9 mouse cellular contexts compared by ENCODE assay signal in genomic region chr2:96317387-96318299, GRCm38 (mm10). TPM values are rescaled to one million over a fixed set of nuclear protein-coding genes. Genes with fewer than 3 reads are reported as not detected.
DNase-seq lines count a peak whose midpoint lies in the region; ATAC-seq lines count a peak whose summit lies in the region.
"Had no signal": no experiment of that assay in that cellular context is flagged by ENCODE, and none has a peak within 500 bp of the region (broad histone marks: within the 10 kb centered on the region; RNA-seq: fewer than 3 reads in every experiment).

Gene Lrrc4c, plus strand, starts transcription at chr2:96318169.

- no peaks in the 10 kb centered on the region for H3K36me3 ChIP-seq in embryonic facial prominence, embryonic 13.5 days
- no peaks in the 10 kb centered on the region for H3K36me3 ChIP-seq in intestine, embryonic 14.5 days (ENCODE audit: control insufficient read depth, insufficient read depth, low read length)
- H3K36me3 ChIP-seq in liver, embryonic 11.5 days (ENCODE audit: control insufficient read depth, insufficient read depth, low read length) = no peaks in the 10 kb centered on the region

- H3K4me3 ChIP-seq in embryonic facial prominence, embryonic 13.5 days = peak within 1 kb of the TSS; percentile 40
- H3K4me3 ChIP-seq in intestine, embryonic 14.5 days (ENCODE audit: low read depth, low read length) = peak within 1 kb of the TSS; percentile 21
- H3K4me3 ChIP-seq in liver, embryonic 11.5 days (ENCODE audit: low read depth, low read length) = no peak within 1 kb of the TSS

- H3K27ac ChIP-seq in embryonic facial prominence, embryonic 13.5 days = no peak within 1 kb of the TSS
- no peak within 1 kb of the TSS for H3K27ac ChIP-seq in intestine, embryonic 14.5 days (ENCODE audit: low read depth)
- H3K27ac ChIP-seq in liver, embryonic 11.5 days (ENCODE audit: low read depth, low read length) = no peak within 1 kb of the TSS

- H3K4me2 ChIP-seq in embryonic facial prominence, embryonic 13.5 days = peak within 1 kb of the TSS; percentile 66
- H3K4me2 ChIP-seq in intestine, embryonic 14.5 days (ENCODE audit: low read length) = peak within 1 kb of the TSS; percentile 54
- H3K4me2 ChIP-seq in liver, embryonic 11.5 days = peak within 1 kb of the TSS; percentile 1

- WGBS in embryonic facial prominence, embryonic 13.5 days = 5% methylated on average over 18 of the region's 18 CpGs
- 8% methylated on average over 18 of the region's 18 CpGs for WGBS in intestine, embryonic 14.5 days
- 21% methylated on average over 18 of the region's 18 CpGs for WGBS in liver, embryonic 11.5 days

- no peak for ATAC-seq in embryonic facial prominence, embryonic 13.5 days (ENCODE audit: insufficient number of reproducible peaks, insufficient read depth, low FRiP score, low TSS enrichment, low read depth)
- no peak for ATAC-seq in intestine, embryonic 14.5 days (replicated peaks; ENCODE audit: low FRiP score, low TSS enrichment, low read depth)
- ATAC-seq in liver, embryonic 11.5 days (replicated peaks; ENCODE audit: low FRiP score) = no peak
- ATAC-seq: Patski had no signal

- no peaks in the 10 kb centered on the region for H3K9me3 ChIP-seq in embryonic facial prominence, embryonic 13.5 days
- no peaks in the 10 kb centered on the region for H3K9me3 ChIP-seq in intestine, embryonic 14.5 days (ENCODE audit: control insufficient read depth, low read length)
- H3K9me3 ChIP-seq in liver, embryonic 11.5 days (ENCODE audit: control insufficient read depth, low read length) = no peaks in the 10 kb centered on the region

- DNase-seq in layer of hippocampus, adult 11-12 months (ENCODE audit: low spot score) = peak; percentile 54
- no peak for DNase-seq in layer of hippocampus, adult 9-10 months (ENCODE audit: low spot score)
- DNase-seq in intestine, embryonic 14.5 days (ENCODE audit: low spot score) = peak; percentile 62
- DNase-seq in liver, embryonic 11.5 days (ENCODE audit: low spot score) = no peak
- DNase-seq in right cerebral cortex, postnatal 4 days = peak; percentile 44
- no peak for DNase-seq in gastrocnemius, postnatal 4 days (ENCODE audit: low spot score in 2 of 2)
- DNase-seq in urinary bladder, postnatal 14 days (ENCODE audit: low spot score) = no peak

- H3K9ac ChIP-seq in embryonic facial prominence, embryonic 13.5 days = peak within 1 kb of the TSS; percentile 55
- no peak within 1 kb of the TSS for H3K9ac ChIP-seq in intestine, embryonic 14.5 days (ENCODE audit: low read length)
- H3K9ac ChIP-seq in liver, embryonic 11.5 days (ENCODE audit: low read depth, low read length) = no peak within 1 kb of the TSS

- peaks cover 8% of the 10 kb centered on the region for H3K27me3 ChIP-seq in embryonic facial prominence, embryonic 13.5 days
- 0 out of 2 replicates have a peak, but pooled peaks cover 3% of the 10 kb centered on the region for H3K27me3 ChIP-seq in intestine, embryonic 14.5 days (replicated peaks; ENCODE audit: control insufficient read depth, insufficient read depth, low read length)
- H3K27me3 ChIP-seq in liver, embryonic 11.5 days (replicated peaks; ENCODE audit: control insufficient read depth, insufficient read depth, low read length) = no peaks in the 10 kb centered on the region

- H3K4me1 ChIP-seq in embryonic facial prominence, embryonic 13.5 days = peaks cover 18% of the 10 kb centered on the region
- no peaks in the 10 kb centered on the region for H3K4me1 ChIP-seq in intestine, embryonic 14.5 days (replicated peaks; ENCODE audit: control insufficient read depth, insufficient read depth, low read length)
- no peaks in the 10 kb centered on the region for H3K4me1 ChIP-seq in liver, embryonic 11.5 days (replicated peaks; ENCODE audit: control insufficient read depth, insufficient read depth, low read length)

RNA-seq across cellular contexts. Expression of gene Lrrc4c, which starts in this region (rescaled TPM):
- 2.0 TPM in 2 replicates for polyA plus RNA-seq in embryonic facial prominence, embryonic 13.5 days (2015; fragmentation: Nextera tagmentation; extraction: Ambion mirVana)
- 4.5 and 4.7 TPM in 2 replicates for polyA plus RNA-seq in intestine, embryonic 14.5 days (2014; fragmentation: Nextera tagmentation; extraction: Ambion mirVana)
- polyA plus RNA-seq in liver, embryonic 11.5 days (2014; fragmentation: Nextera tagmentation; extraction: Ambion mirVana) = 0.70 and 0.75 TPM in 2 replicates
- total RNA-seq in gastrocnemius, postnatal 4 days (2021) = 1 to 10 TPM in 1 of 2 experiments, under 1 TPM in 1; 0.96 to 1.0 TPM
- polyA plus RNA-seq: Patski had no signal

Comparison
In these comparisons a context has a peak if more than half of its experiments do, and no peak if none do; other contexts are left out.
1. DNase-seq: peak in layer of hippocampus, adult 11-12 months (single experiment), intestine, embryonic 14.5 days (single experiment) and right cerebral cortex, postnatal 4 days (single experiment); none in layer of hippocampus, adult 9-10 months (single experiment), liver, embryonic 11.5 days (single experiment), gastrocnemius, postnatal 4 days (0 of 2) and urinary bladder, postnatal 14 days (single experiment).
2. H3K4me2 ChIP-seq: peak in every context shown above with its lines; median percentile 66 in embryonic facial prominence, embryonic 13.5 days; 54 in intestine, embryonic 14.5 days; 1 in liver, embryonic 11.5 days.